Mouse (Mus musculus) WW6 (cell line): Measurements from ENCODE around the gene Chrd.

Experiments used
- DNase-seq: peaks from one replicate; pipeline ENCODE4 v3.0.0-alpha.2; 2013; ENCODE audit warnings: low read depth, low spot score

Gene Chrd

DNA sequence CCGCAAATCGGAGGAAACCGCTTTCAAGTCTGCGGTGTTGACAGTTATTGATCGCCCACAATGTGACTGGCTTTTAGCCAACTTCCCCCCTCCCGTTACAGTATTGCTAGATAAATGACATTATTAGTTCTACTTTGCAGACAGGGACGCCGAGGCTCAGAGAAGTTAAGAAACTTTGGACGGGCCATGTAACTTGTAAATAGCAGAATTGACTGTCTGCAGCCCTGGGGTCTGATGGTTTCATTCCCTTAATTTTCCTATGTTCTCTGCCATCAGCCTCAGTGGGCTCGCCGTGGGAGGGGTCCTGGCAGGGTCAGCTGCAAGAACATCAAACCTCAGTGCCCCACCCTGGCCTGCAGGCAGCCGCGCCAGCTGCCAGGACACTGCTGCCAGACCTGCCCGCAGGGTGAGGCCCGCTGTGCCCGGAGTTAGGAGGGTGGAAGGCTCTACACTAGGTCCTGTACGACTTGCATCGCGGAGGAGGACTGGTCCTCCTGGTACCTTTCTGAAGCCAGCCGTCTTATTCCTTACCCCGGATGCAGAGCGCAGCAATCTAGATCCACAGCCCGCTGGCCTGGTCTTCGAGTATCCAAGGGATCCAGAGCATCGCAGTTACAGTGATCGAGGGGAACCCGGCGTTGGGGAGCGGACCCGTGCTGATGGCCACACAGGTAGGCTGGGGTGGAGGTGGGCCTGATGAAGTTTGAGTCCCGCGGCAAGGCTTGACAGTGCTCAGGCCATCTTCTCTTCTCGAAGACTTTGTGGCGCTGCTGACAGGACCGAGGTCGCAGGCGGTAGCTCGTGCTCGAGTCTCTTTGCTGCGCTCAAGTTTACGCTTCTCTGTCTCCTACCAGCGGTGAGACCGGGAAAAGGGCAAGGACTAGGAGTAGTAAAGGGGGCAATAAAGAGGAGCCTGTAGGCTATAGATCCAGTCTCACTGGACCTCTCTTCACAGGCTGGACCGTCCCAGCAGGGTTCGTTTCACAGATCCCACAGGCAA lies 1.1 kb downstream of the Chrd start, which contains the start of gene Thpo:
Gene Thpo, minus strand, starts transcription at position 781 of the 1,000 bp plus-strand sequence.
- no peak for DNase-seq

DNA sequence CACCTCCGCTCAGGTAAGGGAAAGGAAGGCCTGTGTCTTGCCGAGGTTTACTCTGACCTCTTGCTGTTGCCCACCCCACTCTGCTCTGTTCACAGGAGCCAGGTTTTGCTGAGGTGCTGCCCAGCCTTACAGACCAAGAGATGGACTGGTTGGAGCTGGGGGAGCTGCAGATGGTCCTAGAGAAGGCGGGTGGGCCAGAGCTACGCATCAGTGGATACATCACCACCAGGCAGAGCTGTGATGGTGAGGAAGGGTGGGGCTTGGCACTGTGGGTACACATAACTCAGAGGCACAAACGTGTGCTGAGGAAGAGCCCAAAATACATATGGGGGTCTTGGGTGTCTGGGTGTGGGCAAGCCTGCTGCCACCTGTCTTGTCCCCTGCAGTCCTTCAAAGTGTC lies 2.7 kb downstream of the Chrd start:
- DNase-seq: no peak

DNA sequence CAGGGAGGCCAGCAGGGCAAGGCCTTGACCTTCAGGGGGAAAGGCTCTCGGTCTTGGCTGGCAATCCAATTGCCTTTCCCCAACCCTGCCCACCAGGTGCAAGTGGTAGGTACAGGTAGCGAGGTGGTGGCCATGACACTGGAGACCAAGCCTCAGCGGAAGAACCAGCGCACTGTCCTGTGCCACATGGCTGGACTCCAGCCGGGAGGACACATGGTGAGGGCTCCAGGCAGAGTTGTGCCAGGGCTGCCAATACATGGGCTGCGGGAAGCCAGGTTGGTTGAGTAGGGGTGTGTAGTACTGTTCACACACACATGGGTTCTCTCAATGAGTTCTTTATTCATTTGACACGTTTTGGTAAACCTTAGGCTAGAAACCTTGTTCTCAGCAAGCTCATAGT lies 3.2 kb downstream of the Chrd start:
- no peak for DNase-seq

DNA sequence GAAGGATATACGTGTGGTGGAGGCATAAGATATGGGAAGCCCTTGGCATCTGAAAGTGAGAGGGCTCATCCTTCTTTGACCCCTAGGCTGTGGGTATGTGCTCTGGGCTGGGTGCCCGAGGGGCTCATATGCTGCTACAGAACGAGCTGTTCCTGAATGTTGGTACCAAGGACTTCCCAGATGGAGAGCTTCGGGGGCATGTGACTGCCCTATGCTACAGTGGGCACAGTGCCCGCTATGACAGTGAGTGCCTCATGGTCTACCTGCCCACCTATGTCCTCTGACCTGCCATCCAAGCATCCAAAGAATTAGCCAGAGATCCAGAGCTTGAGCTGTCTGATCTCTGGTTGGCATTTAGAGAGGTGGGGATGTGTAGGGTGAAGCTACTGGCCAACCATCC lies 3.9 kb downstream of the Chrd start:
- DNase-seq: no peak

DNA sequence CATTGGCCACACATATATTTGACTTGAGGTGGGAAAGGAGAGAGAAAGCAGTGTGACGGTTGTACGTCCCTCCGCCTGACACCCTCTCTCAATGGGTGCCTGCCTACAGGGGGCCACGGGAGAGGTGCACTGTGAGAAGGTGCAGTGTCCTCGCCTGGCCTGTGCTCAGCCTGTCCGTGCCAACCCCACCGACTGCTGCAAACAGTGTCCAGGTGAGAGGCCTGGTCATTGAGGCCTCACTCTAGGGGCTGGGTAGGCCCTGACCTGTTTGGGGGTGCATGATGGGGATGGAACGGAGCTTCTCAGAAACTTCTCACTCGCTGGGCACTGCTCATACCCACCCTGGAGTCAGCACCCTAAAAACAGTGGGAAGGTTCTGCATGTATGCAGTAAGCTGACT lies 6.9 kb downstream of the Chrd start:
- no peak for DNase-seq

DNA sequence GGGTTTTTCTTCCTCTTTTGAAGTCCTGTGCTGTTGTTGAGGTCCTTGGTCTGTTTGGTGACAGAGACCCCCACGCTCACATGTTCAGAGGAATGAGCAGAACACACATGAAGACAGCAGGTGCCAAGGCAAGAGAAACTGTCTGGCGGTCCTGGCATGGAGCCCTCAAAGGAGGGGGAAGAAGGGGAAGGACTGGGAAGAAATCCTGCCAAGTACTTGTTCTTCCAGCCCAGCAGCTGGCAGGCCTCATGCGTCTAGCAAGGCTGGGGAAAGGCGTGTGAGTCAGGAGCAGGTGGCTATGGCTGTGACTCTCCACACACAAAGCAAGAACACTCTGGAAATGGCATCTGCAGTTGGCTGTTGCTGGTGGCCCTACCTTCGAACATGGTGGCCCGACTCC lies 13.7 kb downstream of the Chrd start:
- DNase-seq: no peak

DNA sequence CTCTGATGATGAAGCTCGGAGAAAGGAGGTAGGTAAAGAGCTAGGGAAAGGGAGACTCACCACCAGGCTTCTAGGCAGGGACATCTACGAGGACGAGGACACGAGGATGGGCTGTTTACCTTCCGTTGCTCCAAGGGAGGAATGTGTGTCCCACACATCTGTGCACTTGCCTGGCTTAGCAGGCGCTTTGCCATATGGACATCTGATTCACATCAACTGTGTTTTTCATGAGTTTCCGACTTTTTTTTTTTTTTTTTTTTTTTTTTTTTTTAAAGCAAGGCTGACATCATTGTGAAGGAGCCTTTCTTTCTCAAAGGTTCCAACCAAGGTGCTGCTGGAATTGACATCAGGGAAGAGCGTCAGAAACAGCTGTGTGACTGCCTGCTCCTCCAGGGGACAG lies 17.6 kb downstream of the Chrd start:
- DNase-seq: no peak

DNA sequence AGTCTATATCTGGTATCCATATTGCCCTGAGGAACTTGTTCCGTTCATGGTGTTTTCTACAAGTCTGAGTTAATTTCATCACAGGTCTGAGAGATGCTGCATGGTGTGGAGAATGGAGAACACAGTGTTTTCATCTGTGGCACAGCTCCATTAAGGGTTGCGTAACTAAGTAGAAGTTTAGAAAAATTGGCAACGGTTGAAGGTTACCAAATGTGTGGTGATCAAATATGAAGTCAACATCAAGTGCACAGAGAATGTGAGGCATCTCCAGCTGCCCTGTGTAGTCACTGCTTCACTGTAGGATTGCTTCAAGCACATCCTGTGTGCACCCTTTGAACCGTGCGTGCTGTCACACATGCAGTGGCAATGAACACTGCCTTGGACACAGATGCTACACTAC lies 23.1 kb downstream of the Chrd start:
- no peak for DNase-seq

DNA sequence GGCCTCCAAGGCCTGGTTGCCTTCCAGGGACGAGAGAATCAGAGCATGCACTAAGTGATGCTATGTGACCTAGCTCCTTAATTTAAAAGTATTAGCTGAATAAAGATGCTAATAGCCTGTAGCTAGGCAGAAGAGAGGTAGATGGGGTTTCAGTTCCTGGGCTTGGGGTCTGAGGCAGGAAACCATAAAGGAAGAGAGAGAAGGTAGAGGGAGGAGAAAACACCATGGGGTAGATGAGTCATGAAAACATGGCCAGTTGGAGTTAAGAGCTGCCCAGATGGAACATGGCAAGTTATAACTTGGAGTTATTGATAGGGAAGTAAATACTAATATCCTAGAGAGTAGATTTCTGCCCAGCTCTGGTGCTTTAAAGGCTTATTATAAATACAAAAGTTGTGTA lies 24.5 kb downstream of the Chrd start:
- no peak for DNase-seq

DNA sequence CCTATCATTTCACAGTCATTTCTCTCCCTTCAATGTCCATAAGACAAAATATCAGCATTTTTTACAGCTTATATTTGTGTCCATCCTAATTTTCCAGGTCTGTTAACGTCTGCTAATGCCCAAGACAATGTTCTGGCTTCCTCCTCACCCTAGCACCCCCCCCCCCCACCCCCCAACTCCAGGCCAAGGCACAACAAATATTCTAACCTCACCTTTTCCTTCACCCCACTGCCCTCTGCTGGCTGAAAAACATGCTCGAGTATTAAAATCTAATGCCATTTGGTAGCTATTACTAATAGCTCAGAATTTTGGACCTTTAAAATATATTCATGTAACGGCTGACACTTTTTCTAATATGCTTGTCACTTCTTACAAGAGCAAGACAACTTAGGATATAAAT lies 28.8 kb downstream of the Chrd start:
- DNase-seq: no peak

DNA sequence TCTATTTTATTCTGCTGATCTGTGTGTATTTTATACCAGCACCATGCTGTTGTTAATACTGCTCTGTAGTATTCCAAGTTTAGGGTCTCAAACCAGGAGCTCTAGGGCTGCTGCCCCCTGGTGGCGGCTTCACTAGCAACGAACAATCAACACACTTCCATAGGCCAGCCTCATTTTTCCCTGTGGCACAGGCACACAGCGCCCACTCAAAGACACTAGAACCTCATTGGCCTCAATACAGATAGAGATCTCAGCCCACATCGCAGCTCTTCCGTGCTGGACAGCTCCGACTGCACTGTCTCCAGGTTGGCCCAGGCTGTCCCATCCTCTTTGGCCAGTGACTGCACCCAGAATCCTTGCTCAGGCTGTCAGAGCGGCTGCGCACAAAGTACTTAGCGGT lies 32.3 kb downstream of the Chrd start:
- peak; percentile 77 for DNase-seq

DNA sequence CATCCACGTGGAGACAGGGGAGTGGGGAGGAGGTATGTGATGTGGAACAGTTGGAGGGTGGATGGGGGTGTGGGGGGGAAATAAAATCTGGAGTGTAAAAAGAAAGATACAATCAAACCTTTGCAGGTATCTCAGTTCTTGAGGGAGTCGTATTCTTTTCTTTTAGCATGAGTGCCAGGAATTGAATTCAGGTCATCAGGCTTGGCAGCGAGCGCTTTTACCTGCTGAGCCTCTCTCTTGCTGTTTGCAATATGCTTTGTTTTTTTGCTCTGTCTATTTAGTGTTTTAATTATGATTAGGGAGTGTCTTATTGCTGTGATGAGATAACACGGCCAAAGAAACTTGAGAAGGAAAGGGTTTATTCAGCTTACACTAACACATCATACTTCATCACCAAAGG lies 42.1 kb downstream of the Chrd start:
- no peak for DNase-seq

DNA sequence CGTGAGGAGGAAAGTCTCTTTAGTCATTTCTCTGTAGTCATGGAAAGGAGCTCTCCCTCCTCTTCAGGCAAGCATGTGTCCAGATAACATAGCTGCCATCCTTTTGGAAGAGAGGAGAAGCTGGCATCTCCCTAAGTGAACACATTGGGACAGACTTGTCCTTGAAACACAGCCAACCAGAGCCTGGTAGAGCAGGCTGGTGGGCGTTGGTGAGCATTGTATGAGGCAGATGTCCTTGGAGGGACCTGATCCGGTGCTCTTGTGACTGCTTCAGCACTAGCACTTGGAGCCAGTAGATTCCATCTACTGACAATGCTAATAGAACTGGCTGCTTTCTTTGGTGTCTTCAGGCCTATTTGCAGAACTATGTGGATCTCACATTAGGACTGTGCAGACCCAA lies 46.9 kb downstream of the Chrd start:
- DNase-seq: no peak

DNA sequence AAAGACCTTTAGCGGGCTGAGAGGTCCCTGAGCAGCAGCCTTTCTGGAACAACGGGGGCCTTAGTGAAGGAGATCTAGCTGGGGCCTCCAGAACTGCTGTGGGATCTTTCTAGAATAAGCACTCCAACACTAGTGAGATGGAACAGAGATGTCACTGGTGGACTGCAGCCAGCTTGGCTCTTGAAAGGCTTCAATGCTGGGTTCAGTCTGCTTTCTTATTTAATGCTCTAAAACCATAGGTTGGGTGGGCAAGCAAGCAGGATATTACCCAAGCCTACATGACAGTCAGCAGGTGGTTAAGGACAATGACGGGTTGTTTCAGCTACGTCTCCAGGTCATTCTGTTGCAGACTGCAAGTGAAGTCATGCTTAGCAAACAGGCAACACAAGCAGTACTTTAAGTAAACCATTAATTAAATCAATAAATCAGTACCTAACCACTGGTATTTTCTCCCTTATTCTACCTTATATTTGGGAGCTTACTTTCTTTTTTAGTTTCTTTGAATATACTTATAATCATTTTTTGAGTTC lies 48.2 kb downstream of the Chrd start:
- DNase-seq: no peak

DNA sequence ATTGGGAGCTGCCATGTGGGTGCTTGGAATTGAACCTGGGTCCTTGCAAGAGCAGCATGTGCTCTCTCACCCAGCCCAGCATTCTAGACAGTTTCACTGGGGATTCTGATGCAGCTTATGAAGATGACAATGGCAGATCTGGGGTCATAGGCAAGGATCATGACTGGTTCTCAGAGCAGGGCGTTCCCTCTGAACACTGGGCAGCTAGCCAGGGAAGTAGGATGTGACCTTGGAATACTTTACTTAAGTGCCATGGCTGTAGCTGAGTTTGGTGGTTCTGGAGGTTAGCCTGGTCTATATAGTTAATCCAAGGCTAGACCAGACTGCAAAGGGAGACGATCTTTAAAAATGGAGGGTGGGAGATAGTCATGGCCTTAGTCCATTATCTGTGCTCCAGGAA lies 51.0 kb downstream of the Chrd start:
- no peak for DNase-seq

DNA sequence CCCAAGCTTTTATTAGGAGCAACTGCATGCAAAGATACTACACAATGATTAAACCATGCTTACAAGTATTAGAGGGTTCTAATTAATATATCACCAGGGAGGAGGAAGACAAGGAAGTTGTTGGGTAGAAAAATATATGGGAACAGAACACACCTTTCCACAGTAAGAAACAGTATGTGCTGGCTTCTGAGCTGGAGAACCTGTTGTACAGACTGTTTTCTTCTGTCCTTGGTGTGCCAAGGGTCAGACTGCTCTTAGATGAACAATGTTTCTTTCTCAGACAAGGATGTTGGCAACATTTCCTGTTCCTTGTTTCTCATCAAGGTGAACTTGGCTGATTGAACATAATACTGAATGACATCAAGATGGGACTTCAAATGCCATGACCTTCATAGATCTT lies 51.8 kb downstream of the Chrd start:
- no peak for DNase-seq

DNA sequence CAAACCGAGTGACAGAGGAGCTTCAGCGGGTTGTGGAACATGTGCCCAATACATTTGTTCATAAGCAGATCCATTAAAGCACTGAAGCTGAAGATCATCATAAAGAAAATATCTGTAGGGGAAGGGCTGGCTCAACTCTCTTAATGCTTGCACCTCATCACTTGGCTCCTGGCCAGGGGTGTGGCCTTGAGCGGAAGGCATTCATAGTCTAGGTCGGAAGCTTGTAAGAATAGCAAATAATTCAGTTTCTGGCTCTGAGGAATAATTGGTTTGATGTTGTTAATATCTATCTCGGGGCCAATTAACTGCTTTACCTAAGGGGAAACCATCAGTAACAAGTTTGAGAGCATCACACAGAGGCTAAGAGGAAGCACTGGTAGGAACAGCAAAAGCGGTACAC lies 53.6 kb downstream of the Chrd start:
- DNase-seq: no peak

DNA sequence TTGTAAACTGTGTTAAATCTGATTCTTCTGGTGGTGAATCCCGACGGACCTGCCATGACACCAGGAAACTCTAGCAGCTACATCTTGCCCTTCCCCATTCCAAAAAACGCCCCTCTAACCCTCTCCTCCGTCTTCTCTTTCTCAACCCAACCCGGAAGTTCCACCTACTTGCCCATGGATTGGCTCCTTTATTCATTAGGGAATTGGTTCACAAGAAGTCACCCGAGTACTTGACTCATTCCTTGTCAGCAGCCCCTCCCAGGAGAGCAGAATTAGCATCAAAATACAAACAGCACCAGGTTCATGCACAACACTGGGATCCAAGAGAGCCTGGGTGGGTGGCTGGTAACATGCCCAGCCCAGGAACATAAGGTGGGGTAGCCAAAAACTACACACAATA lies 58.9 kb downstream of the Chrd start:
- DNase-seq: peak; percentile 56
